Mouse (Mus musculus) heart, postnatal 0 days (tissue): ENCODE results near the gene Lenep.

ENCODE experiments used
- CTCF ChIP-seq: IDR thresholded peaks from 2 replicates; pipeline ENCODE4 v1.5.1; 2016; ENCODE audit warnings: antibody characterized with exemption, control low read depth, low read depth
- EP300 ChIP-seq: IDR thresholded peaks from 2 replicates; pipeline ENCODE4 v1.6.1; 2016; ENCODE audit warnings: antibody characterized with exemption, low read depth

DNA sequence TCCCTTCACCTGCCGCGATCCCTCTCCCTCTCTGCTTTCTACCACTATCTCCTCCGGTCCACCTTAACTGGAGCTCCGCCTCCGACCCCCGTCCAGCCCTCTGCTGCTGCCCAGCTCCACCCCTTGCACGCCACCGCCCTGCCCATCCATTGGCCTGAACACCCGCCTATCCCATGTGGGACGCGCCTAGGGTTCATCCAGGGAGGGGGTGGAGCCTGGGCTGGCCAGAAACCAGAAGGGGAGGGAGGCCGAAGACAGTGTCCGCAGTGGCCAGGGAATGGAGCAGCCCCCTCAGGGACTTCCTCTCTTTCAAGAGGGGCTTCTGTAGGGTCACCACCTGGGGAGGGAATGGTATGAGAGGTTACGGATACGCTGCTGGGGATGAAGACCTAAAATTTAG lies 9.0 kb downstream of the Lenep start:
- TF ChIP-seq CTCF (no peak), EP300 (no peak)
